Mouse (Mus musculus) heart, adult 2 months (tissue): ENCODE results near the gene 2300009A05Rik.

Experiments
- CTCF ChIP-seq: fragments of 200-600 bp; IDR thresholded peaks from 2 replicates; pipeline ENCODE4 v1.8.1; 2022; ENCODE audit warnings: antibody characterized with exemption, mild to moderate bottlenecking, moderate library complexity
- EP300 ChIP-seq: fragments of 200-500 bp; IDR thresholded peaks from 2 replicates; pipeline ENCODE4 v1.6.1; 2011; ENCODE audit warnings: low read depth, low read length, control low read depth; ENCODE audit not compliant: insufficient read depth
- POLR2A ChIP-seq: fragments of 200-500 bp; IDR thresholded peaks from 2 replicates; pipeline ENCODE4 v1.6.1; 2011; ENCODE audit warnings: mild to moderate bottlenecking, low read depth, low read length, control low read depth; ENCODE audit not compliant: insufficient read depth

DNA sequence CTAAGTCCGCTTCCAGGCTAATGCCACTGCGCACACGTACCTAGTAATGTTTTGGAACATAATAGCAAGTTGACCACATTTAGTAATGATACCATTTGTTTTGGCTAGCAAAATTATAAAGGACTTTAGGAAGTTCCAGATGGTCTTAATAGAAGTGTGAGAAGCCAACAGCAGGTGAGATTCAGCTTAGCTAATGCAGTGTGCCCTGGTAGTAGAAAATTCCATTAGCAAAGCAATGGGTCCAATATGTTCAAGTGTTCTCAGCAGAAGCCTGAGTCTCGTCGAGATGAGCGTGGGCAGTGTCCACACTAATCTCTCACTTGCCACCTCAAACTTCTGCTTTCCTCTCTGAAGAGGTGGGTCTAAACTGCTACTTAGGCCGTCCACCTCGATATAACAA lies 49.0 kb downstream of the 2300009A05Rik start:
- no peak for TF ChIP-seq CTCF
- no peak for TF ChIP-seq EP300
- TF ChIP-seq POLR2A = no peak
